Mouse (Mus musculus): ENCODE data around the gene Gm49510. TPM values are rescaled to one million over a fixed set of nuclear protein-coding genes. Genes with fewer than 3 reads are reported as not detected.

Gene Gm49510
- polyA plus RNA-seq, 1 experiment from 2014 or later, result 0.23 TPM

GRCm38 (mm10) chr15:78922700-78923099, 23.2 kb downstream of the Gm49510 start:
- Histone ChIP-seq H3K9me3 (no peaks in the 10 kb centered on the region), H3K4me3 (replicated peaks) (no peak overlapping the region), H3K9ac (no peak overlapping the region), H3K36me3 (0 out of 2 replicates have a peak, but pooled peaks cover 9% of the 10 kb centered on the region), H3K4me1 (replicated peaks) (peaks cover 28% of the 10 kb centered on the region), H3K27ac (no peak overlapping the region), H3K27me3 (replicated peaks) (no peaks in the 10 kb centered on the region), H3K4me2 (replicated peaks) (no peak overlapping the region)
- WGBS, result 85% methylated on average over 7 of the region's 7 CpGs
- no peak for ATAC-seq

DNA sequence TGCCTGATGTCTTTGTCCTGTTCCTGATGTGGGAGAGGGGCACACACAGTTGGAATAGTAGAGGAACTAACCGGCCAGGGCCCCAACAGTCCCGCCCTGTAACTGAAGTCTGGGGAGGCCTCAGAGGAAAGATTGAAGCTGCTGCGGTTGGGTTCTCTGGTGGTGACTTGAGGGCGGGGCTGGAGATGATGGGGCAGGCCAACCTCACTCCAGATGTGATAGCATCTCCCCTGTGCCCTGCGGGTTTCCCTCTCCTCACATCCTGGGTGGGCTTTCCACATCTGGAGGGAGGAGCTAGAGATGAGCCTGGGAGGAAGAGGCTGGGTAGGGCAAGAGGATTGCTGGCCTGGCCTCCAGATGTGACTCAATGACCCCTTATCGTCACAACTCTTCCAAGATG, 24.1 kb downstream of the Gm49510 start:
- no peaks in the 10 kb centered on the region for H3K27me3 ChIP-seq (replicated peaks)
- 0 out of 2 replicates have a peak, but pooled peaks cover 5% of the 10 kb centered on the region for H3K36me3 ChIP-seq
- no peak overlapping the region for H3K9ac ChIP-seq
- no peak overlapping the region for H3K27ac ChIP-seq
- no peaks in the 10 kb centered on the region for H3K9me3 ChIP-seq
- H3K4me3 ChIP-seq (replicated peaks), result no peak overlapping the region
- peaks cover 33% of the 10 kb centered on the region for H3K4me1 ChIP-seq (replicated peaks)
- no peak for ATAC-seq
- H3K4me2 ChIP-seq (replicated peaks), result no peak overlapping the region
- 60% methylated on average over 6 of the region's 6 CpGs for WGBS

DNA sequence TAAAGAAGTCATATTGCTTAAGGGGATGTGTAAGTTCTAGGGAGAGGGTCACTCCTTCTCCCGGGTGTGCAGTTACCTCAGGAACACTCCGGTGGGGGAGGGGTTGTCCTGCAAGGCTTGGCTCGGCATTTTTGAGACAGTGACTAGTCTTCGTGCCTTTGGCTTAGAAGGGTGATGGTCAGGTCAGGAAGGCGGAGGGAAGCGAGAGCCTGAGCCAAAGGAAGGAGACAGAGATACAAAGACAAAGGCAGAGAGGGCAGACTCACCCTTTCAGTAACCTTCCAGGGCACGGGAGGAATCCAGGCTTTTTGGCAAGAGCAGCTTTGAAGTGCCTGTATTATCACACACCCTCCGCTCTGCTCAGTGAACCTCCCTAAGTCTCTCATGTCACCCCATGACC, 25.7 kb downstream of the Gm49510 start:
- no peaks in the 10 kb centered on the region for H3K27me3 ChIP-seq (replicated peaks)
- 35% methylated on average over 8 of the region's 8 CpGs for WGBS
- H3K4me3 ChIP-seq (replicated peaks), result no peak overlapping the region
- peak overlapping the region; percentile 95 for H3K27ac ChIP-seq
- 0 out of 2 replicates have a peak, but pooled peaks cover 3% of the 10 kb centered on the region for H3K36me3 ChIP-seq
- peak overlapping the region; percentile 12; the same call in 1 of the 2 replicates for H3K9ac ChIP-seq
- no peaks in the 10 kb centered on the region for H3K9me3 ChIP-seq
- H3K4me2 ChIP-seq (replicated peaks), result no peak overlapping the region
- ATAC-seq, result no peak
- peaks cover 34% of the 10 kb centered on the region for H3K4me1 ChIP-seq (replicated peaks)

- Histone ChIP-seq H3K9me3 (no peaks in the 10 kb centered on the region), H3K9ac (peak within 1 kb of the TSS; percentile 49), H3K4me1 (replicated peaks) (peaks cover 37% of the 10 kb centered on the region), H3K4me3 (replicated peaks) (peak within 1 kb of the TSS; percentile 45), H3K4me2 (replicated peaks) (peak within 1 kb of the TSS; percentile 78), H3K27me3 (replicated peaks) (no peaks in the 10 kb centered on the region), H3K36me3 (0 out of 2 replicates have a peak, but pooled peaks cover 3% of the 10 kb centered on the region), H3K27ac (peak within 1 kb of the TSS; percentile 95)
- peak; percentile 81 for ATAC-seq
- WGBS, result 5% methylated on average over 20 of the region's 20 CpGs
Measured at GRCm38 (mm10) chr15:78926021-78926919, 26.8 kb downstream of the Gm49510 start, which contains the start of gene Lgals1. Lgals1 (plus strand) TSS chr15:78926725.

- Histone ChIP-seq H3K9ac (peak overlapping the region; percentile 49), H3K27ac (peak overlapping the region; percentile 95), H3K4me2 (replicated peaks) (peak overlapping the region; percentile 78), H3K4me1 (replicated peaks) (peaks cover 41% of the 10 kb centered on the region), H3K27me3 (replicated peaks) (no peaks in the 10 kb centered on the region), H3K4me3 (replicated peaks) (peak overlapping the region; percentile 45), H3K36me3 (0 out of 2 replicates have a peak, but pooled peaks cover 3% of the 10 kb centered on the region), H3K9me3 (no peaks in the 10 kb centered on the region)
- ATAC-seq, result no peak
- WGBS, result 24% methylated on average over 15 of the region's 15 CpGs
Measured at GRCm38 (mm10) chr15:78927021-78927787, 27.7 kb downstream of the Gm49510 start.

DNA sequence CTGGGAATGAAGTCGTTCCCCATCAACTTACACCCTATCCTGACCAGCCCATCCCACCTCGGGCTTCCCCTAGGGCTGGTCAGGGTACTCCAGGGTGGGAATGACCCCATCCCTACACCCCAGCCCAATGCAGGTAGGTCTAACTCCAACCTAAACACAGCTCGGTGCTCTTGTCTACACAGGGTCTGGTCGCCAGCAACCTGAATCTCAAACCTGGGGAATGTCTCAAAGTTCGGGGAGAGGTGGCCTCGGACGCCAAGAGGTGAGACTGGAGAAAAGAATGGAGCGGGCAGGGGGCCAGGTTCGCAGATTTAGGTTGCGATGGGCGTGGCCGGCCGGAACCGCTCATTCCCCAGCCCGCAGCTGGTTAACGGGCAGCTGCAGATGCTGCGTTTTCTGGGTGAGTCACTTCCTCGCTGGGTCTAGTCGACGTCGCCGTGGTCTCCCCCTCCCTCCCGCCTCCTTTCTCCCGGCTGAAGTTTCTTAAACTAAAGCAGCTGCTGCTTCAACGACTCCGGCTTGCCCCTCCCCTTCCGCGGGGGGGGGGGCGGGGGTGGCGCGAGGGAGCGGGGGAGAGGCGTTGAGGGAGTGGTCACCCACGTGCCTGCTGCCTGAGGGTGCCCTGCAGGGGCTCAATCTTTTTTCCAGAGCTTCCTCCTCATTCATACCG, 28.5 kb downstream of the Gm49510 start:
- no peaks in the 10 kb centered on the region for H3K9me3 ChIP-seq
- WGBS, result under 1% methylated on average over 30 of the region's 35 CpGs

DNA sequence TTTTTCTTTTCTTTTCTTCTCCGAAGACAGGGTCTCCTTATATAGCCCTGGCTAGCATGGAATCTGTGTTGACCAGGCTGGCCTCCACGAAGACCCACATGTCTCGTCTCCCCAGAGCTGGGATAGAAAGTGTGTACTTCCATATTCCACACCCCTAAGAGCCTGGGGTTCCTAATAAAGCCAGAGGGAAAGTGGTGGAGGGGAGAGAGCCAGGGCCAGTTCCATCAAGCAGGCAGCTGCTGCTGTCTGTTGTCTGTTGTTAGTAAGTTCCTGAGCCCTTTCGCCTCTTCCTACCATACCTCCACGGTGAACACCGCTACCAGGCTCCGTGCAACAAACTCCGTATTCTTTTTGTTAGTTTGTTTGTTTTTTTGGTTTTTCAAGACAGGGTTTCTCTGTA, 29.1 kb downstream of the Gm49510 start:
- 45% methylated on average over 8 of the region's 8 CpGs for WGBS
- Histone ChIP-seq H3K27me3 (replicated peaks) (no peaks in the 10 kb centered on the region), H3K4me2 (replicated peaks) (peak overlapping the region; percentile 78), H3K4me1 (replicated peaks) (peaks cover 41% of the 10 kb centered on the region), H3K27ac (peak overlapping the region; percentile 95; the same call in 1 of the 2 replicates), H3K4me3 (replicated peaks) (peak overlapping the region; percentile 45), H3K9me3 (no peaks in the 10 kb centered on the region), H3K9ac (peak overlapping the region; percentile 14; the same call in 1 of the 2 replicates), H3K36me3 (0 out of 2 replicates have a peak, but pooled peaks cover 3% of the 10 kb centered on the region)
- no peak for ATAC-seq

More for the DNA sequence above, 28.5 kb downstream of the Gm49510 start:
- no peaks in the 10 kb centered on the region for H3K27me3 ChIP-seq (replicated peaks)
- H3K4me1 ChIP-seq (replicated peaks), result peaks cover 41% of the 10 kb centered on the region
- peak overlapping the region; percentile 95 for H3K27ac ChIP-seq
- 0 out of 2 replicates have a peak, but pooled peaks cover 3% of the 10 kb centered on the region for H3K36me3 ChIP-seq
- H3K9ac ChIP-seq, result peak overlapping the region; percentile 49
- peak overlapping the region; percentile 78 for H3K4me2 ChIP-seq (replicated peaks)
- H3K4me3 ChIP-seq (replicated peaks), result peak overlapping the region; percentile 45
- peak; percentile 63 for ATAC-seq

DNA sequence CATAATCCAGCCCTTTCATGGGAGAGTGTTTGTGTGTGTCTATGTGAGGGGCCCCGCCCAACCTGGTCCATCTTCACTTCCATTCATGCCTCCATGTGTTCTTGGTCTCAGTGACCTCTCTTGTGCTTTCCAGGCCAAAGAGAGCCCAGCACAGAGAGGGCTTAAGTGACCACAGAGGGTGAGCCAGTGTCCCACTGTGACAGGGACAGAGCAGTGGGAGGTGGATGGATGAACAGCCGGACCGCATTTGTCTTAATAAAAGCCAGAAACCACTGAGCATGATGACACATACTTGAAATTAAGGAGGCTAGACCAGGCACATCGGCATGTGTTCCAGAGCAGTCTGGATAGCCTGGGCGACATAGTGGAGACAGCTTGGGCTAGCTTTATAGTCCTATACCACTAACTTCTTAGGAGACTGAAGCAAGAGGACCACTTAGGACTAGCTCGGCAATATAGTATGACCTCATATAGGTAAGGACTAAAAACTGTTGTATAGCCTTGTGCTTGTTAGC, 30.8 kb downstream of the Gm49510 start:
- Histone ChIP-seq H3K36me3 (0 out of 2 replicates have a peak, but pooled peaks cover 3% of the 10 kb centered on the region), H3K9me3 (no peaks in the 10 kb centered on the region), H3K9ac (no peak overlapping the region), H3K4me3 (replicated peaks) (no peak overlapping the region), H3K4me2 (replicated peaks) (no peak overlapping the region), H3K27ac (no peak overlapping the region), H3K27me3 (replicated peaks) (no peaks in the 10 kb centered on the region), H3K4me1 (replicated peaks) (peaks cover 37% of the 10 kb centered on the region)
- no peak for ATAC-seq
- WGBS, result 89% methylated on average over 6 of the region's 6 CpGs

GRCm38 (mm10) chr15:78930801-78931426, 31.4 kb downstream of the Gm49510 start:
- H3K4me2 ChIP-seq (replicated peaks), result no peak overlapping the region
- no peak for ATAC-seq
- no peak overlapping the region for H3K4me3 ChIP-seq (replicated peaks)
- H3K9ac ChIP-seq, result no peak overlapping the region
- H3K4me1 ChIP-seq (replicated peaks), result peaks cover 36% of the 10 kb centered on the region
- WGBS, result 86% methylated on average over 7 of the region's 7 CpGs
- no peaks in the 10 kb centered on the region for H3K9me3 ChIP-seq
- H3K36me3 ChIP-seq, result 0 out of 2 replicates have a peak, but pooled peaks cover 3% of the 10 kb centered on the region
- no peak overlapping the region; the same call in 1 of the 2 replicates for H3K27ac ChIP-seq
- H3K27me3 ChIP-seq (replicated peaks), result no peaks in the 10 kb centered on the region

GRCm38 (mm10) chr15:78931577-78931976, 32.1 kb downstream of the Gm49510 start:
- no peak overlapping the region for H3K27ac ChIP-seq
- 0 out of 2 replicates have a peak, but pooled peaks cover 3% of the 10 kb centered on the region for H3K36me3 ChIP-seq
- peaks cover 31% of the 10 kb centered on the region for H3K4me1 ChIP-seq (replicated peaks)
- H3K4me3 ChIP-seq (replicated peaks), result no peak overlapping the region
- H3K9ac ChIP-seq, result no peak overlapping the region
- no peaks in the 10 kb centered on the region for H3K9me3 ChIP-seq
- no peaks in the 10 kb centered on the region for H3K27me3 ChIP-seq (replicated peaks)
- H3K4me2 ChIP-seq (replicated peaks), result no peak overlapping the region
- no peak for ATAC-seq
- WGBS, result 23% methylated on average over 3 of the region's 3 CpGs

- WGBS, result 0% methylated on average over 42 of the region's 42 CpGs
Measured at GRCm38 (mm10) chr15:78934784-78935320, 35.4 kb downstream of the Gm49510 start, which contains the start of gene Nol12. Nol12 (plus strand) TSS chr15:78934933.

More at GRCm38 (mm10) chr15:78934784-78935320, 35.4 kb downstream of the Gm49510 start, which contains the start of gene Nol12:
- H3K27me3 ChIP-seq (replicated peaks), result no peaks in the 10 kb centered on the region
- H3K9me3 ChIP-seq, result no peaks in the 10 kb centered on the region
- H3K4me3 ChIP-seq (replicated peaks), result peak within 1 kb of the TSS; percentile 74
- H3K4me1 ChIP-seq (replicated peaks), result peaks cover 14% of the 10 kb centered on the region
- peak; percentile 88 for ATAC-seq
- peak within 1 kb of the TSS; percentile 75 for H3K9ac ChIP-seq
- H3K36me3 ChIP-seq, result peaks cover 13% of the 10 kb centered on the region
- H3K27ac ChIP-seq, result peak within 1 kb of the TSS; percentile 84
- H3K4me2 ChIP-seq (replicated peaks), result peak within 1 kb of the TSS; percentile 61

Measured in intestine, embryonic 15.5 days (tissue).